Mouse (Mus musculus) heart, embryonic 12.5 days (tissue): ENCODE data around the gene Cacna1i. TPM values are rescaled to one million over a fixed set of nuclear protein-coding genes. Genes with fewer than 3 reads are reported as not detected.

Source experiments
- ATAC-seq: fragments of 200-750 bp; cut with Nextera tagmentation; 2 replicates; pipeline ENCODE4 v1.8.0; 2017; ENCODE audit warnings: moderate TSS enrichment, moderate library complexity; ENCODE audit not compliant: insufficient number of reproducible peaks, low FRiP score
- H3K27ac ChIP-seq: fragments of 300-500 bp; sonication (generic); 2 replicates; pipeline ENCODE4 v1.5.1; 2016; ENCODE audit warnings: mild to moderate bottlenecking, moderate library complexity; ENCODE audit not compliant: poor library complexity, severe bottlenecking
- H3K27me3 ChIP-seq: fragments of 300-500 bp; sonication (generic); replicated peaks from 2 replicates; pipeline ENCODE4 v1.6.1; 2016; ENCODE audit warnings: mild to moderate bottlenecking, moderate library complexity
- H3K36me3 ChIP-seq: fragments of 300-500 bp; sonication (generic); 2 replicates; pipeline ENCODE4 v1.6.1; 2016; ENCODE audit warnings: mild to moderate bottlenecking, moderate library complexity
- H3K4me1 ChIP-seq: fragments of 300-500 bp; sonication (generic); replicated peaks from 2 replicates; pipeline ENCODE4 v1.6.1; 2016; ENCODE audit warnings: mild to moderate bottlenecking
- H3K4me2 ChIP-seq: fragments of 300-500 bp; sonication (generic); 2 replicates; pipeline ENCODE4 v1.6.1; 2016; ENCODE audit warnings: mild to moderate bottlenecking, moderate library complexity
- H3K4me3 ChIP-seq: fragments of 300-500 bp; sonication (generic); 2 replicates; pipeline ENCODE4 v1.5.1; 2016; ENCODE audit warnings: mild to moderate bottlenecking
- H3K9ac ChIP-seq: fragments of 300-500 bp; sonication (generic); 2 replicates; pipeline ENCODE4 v1.6.1; 2016; ENCODE audit warnings: mild to moderate bottlenecking, moderate library complexity
- H3K9me3 ChIP-seq: fragments of 300-500 bp; sonication (generic); replicated peaks from 2 replicates; pipeline ENCODE4 v1.6.1; 2016; ENCODE audit warnings: mild to moderate bottlenecking, moderate library complexity
- whole genome bisulfite sequencing: fragments of 180-500 bp; shearing (Covaris S2); methylation state at CpG from one replicate; pipeline ENCODE4 v1.1.7; 2016; 5-methylcytosine and 5-hydroxymethylcytosine counted together
- polyA plus RNA-seq: library from polyadenylated mRNA; unstranded; fragments of >200 nt; fragmentation: Nextera tagmentation; extraction: Ambion mirVana; gene quantifications from 2 replicates; pipeline ENCODE4 v1.2.1, GENCODE M21; 2016

Cacna1i gene
- polyA plus RNA-seq, 1 experiment from 2014 or later = not detected

DNA sequence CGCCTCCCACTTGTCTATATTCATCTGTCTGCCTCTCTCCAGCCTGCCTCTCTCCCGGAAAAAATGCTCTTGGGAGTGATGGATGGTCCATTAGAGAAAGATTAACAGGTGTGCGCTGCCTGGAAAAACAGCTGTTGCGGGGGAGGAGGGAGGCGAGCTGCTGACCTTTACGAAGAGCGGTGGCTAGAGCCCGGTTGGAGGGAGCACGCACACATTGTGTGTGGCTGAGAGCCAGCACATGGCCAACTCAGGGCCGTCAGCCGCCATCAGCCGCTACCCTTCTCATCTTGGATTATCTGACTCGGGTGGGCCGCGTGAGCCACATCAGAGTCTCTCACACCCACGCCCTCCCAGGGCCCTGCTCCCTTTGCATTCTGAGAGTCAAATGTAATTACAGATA, 79.9 kb downstream of the Cacna1i start:
- Histone ChIP-seq H3K4me3 (no peak overlapping the region), H3K4me2 (no peak overlapping the region), H3K9me3 (no peaks in the 10 kb centered on the region), H3K27ac (no peak overlapping the region), H3K4me1 (peaks cover 12% of the 10 kb centered on the region), H3K36me3 (no peaks in the 10 kb centered on the region), H3K27me3 (peaks cover 48% of the 10 kb centered on the region), H3K9ac (no peak overlapping the region)
- 21% methylated on average over 16 of the region's 16 CpGs for WGBS
- no peak for ATAC-seq

DNA sequence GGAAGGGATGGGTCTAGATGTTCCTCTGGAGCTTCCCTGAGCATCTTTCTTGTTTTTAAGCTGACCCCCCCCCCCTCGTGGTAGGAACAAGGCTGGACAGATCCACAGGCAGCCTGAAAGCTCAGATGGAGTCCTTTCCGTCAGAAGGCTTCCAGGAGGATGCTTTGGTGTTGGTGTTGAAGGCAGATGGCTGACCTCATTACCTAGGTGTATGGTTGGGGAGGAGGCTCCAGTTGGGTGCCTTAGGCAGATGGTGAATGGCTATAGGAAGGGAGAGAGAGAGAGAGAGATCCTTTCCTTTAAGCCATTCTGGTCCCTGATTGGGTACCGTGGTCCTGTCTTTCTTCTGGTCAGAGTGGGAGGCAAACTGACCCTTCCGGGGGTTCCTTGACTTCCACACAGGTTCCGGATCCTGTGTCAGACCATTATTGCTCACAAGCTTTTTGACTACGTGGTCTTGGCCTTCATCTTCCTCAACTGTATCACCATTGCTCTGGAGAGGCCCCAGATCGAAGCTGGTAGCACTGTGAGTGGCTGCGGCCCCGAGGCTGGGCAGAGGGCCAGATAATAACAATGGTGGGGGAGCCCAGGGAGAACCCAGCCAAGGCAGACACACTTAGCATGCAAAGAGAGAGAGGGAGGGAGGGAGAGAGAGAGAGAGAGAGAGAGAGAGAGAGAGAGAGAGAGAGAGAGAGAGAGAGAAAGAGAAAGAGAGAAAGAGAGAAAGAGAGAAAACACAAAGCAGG, 86.4 kb downstream of the Cacna1i start:
- H3K4me3 ChIP-seq = no peak overlapping the region
- H3K4me2 ChIP-seq = no peak overlapping the region
- H3K27ac ChIP-seq = no peak overlapping the region
- no peak overlapping the region for H3K9ac ChIP-seq
- no peaks in the 10 kb centered on the region for H3K9me3 ChIP-seq
- H3K36me3 ChIP-seq = no peaks in the 10 kb centered on the region
- peaks cover 44% of the 10 kb centered on the region for H3K27me3 ChIP-seq
- ATAC-seq = no peak
- WGBS = 68% methylated on average over 9 of the region's 9 CpGs
- no peaks in the 10 kb centered on the region for H3K4me1 ChIP-seq

DNA sequence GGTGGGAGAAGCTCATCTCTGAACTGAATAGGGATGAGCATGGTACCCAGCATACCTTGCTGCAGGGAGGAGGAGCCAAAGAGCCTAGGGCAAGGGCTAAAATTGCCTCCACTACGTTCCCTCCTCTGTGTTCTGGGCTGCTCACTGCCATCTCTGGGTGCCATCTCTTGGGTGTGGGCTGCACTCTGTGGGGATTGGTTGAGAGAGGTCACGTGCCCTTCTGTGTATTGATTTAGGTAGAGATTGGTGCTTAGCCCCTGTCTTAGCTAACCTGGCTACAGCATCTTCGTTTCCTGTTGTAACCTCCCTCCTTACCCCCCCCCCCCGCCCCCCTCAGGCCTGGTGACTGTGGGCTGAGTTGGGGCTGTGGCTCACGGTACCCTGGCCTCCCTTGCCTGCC, 87.8 kb downstream of the Cacna1i start:
- Histone ChIP-seq H3K4me2 (no peak overlapping the region), H3K36me3 (no peaks in the 10 kb centered on the region), H3K4me1 (no peaks in the 10 kb centered on the region), H3K9ac (no peak overlapping the region), H3K27ac (no peak overlapping the region), H3K4me3 (no peak overlapping the region), H3K27me3 (peaks cover 36% of the 10 kb centered on the region), H3K9me3 (no peaks in the 10 kb centered on the region)
- no peak for ATAC-seq
- WGBS = 63% methylated on average over 5 of the region's 5 CpGs

DNA sequence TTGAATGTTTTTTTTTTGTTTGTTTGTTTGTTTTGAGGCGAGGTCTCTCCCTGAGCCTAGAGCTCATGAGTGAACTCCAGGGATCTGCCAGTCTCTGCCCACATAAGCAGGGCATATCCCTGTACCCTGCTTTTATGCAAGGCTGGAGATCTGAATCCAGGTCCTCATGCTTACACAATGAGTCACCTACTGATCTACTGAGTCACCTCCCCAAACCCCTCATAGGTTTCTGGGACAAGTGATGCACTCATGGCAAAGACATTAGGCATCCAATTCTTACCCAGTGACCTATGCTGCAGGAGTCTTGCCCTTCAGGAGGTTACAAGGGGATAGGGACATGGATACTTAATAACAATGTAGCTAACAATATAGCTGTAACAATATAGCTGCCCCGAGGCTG, 100.1 kb downstream of the Cacna1i start:
- ATAC-seq = no peak
- Histone ChIP-seq H3K4me2 (no peak overlapping the region), H3K27me3 (peaks cover 40% of the 10 kb centered on the region), H3K9me3 (no peaks in the 10 kb centered on the region), H3K4me1 (no peaks in the 10 kb centered on the region), H3K27ac (no peak overlapping the region), H3K4me3 (no peak overlapping the region), H3K36me3 (no peaks in the 10 kb centered on the region), H3K9ac (no peak overlapping the region)
- 75% methylated on average over 2 of the region's 2 CpGs for WGBS

DNA sequence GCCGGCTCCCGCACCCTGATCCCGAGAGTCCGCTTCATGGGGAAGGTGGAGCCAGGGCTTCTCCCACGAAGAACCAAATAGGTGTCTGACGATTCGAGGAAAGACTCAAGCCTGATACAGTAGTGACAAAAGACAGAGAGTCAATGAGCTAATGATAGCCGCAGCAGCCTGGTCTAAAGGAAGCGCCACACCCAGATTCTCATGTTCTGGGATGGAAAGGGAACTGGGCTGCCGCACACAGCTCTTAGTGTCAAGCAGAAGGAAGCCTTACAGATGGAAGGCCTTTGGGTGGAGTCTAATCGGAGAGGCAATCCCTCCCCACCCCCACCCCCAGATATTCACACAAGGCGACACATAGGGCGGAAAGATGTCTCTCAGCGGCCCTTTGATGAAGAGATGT, 104.8 kb downstream of the Cacna1i start:
- peaks cover 55% of the 10 kb centered on the region for H3K27me3 ChIP-seq

DNA sequence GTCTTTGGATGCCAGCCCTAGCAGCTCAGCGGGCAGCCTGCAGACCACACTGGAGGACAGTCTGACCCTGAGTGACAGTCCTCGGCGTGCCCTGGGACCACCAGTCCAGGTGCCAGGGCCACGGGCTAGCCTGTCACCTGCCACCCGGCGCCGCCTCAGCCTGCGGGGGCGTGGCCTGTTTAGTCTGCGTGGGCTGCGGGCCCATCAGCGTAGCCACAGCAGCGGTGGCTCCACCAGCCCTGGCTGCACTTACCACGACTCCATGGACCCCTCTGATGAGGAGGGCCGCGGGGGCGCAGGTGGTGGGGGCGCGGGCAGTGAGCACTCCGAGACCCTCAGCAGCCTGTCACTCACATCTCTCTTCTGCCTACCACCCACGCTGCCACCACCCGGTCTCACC, 108.0 kb downstream of the Cacna1i start:
- no peaks in the 10 kb centered on the region for H3K36me3 ChIP-seq
- no peaks in the 10 kb centered on the region for H3K4me1 ChIP-seq
- peaks cover 38% of the 10 kb centered on the region for H3K27me3 ChIP-seq
- H3K4me3 ChIP-seq = no peak overlapping the region
- H3K27ac ChIP-seq = no peak overlapping the region
- 62% methylated on average over 22 of the region's 22 CpGs for WGBS
- no peak overlapping the region for H3K9ac ChIP-seq
- ATAC-seq = no peak
- no peak overlapping the region for H3K4me2 ChIP-seq
- H3K9me3 ChIP-seq = no peaks in the 10 kb centered on the region

More for the DNA sequence above, 104.8 kb downstream of the Cacna1i start:
- Histone ChIP-seq H3K27ac (no peak overlapping the region), H3K4me2 (no peak overlapping the region), H3K9ac (no peak overlapping the region), H3K9me3 (no peaks in the 10 kb centered on the region), H3K36me3 (no peaks in the 10 kb centered on the region), H3K4me3 (no peak overlapping the region), H3K4me1 (no peaks in the 10 kb centered on the region)
- ATAC-seq = no peak
- WGBS = 64% methylated on average over 14 of the region's 14 CpGs

DNA sequence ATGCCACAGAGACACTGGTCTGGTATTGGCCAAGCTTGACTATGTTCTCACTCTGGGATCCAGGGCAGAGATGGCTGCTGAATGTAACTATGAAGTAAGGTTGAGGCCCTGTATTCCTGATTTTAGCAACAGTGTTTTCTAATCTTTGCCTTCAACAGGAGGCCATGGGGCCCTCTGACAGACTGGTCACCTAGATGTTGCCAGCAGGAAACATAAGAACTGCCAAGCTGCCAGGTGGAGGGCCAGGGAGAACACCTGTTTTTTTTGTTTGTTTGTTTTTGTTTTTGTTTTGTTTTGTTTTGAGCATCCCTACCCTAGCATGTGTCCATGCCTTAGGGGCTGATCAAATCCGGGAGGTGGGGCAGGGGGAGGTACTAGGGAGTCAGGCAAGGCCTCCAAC, 112.4 kb downstream of the Cacna1i start:
- Histone ChIP-seq H3K27ac (no peak overlapping the region), H3K27me3 (peaks cover 23% of the 10 kb centered on the region), H3K9me3 (no peaks in the 10 kb centered on the region), H3K4me2 (no peak overlapping the region), H3K9ac (no peak overlapping the region), H3K4me3 (no peak overlapping the region), H3K36me3 (no peaks in the 10 kb centered on the region), H3K4me1 (0 out of 2 replicates have a peak, but pooled peaks cover 8% of the 10 kb centered on the region)
- WGBS = 72% methylated on average over 1 of the region's 1 CpGs
- ATAC-seq = no peak

DNA sequence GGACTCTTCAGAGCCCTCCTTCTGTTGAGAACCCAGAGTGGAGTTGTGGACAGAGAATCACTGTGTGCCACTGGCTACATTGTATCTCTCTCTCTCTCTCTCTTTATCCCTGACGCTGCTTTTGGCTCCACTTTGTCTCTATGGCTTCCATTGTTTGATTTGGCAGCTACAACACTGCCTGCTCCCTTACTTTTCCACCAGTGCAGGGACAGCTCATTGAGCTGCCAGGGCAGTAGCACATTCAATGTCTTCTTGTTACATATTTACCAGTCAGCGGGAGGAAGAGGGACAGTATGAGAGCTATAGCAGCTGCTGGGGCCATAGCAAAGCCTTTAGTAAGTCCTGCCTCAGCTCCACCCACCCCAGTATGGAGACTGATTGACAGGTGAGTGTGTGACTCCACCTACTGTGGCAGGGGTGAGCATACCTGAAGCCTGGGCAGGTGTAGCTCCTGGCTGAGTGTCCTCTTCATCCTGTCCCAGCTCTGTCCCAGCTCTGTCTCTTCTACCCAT, 114.4 kb downstream of the Cacna1i start:
- H3K27ac ChIP-seq = no peak overlapping the region
- H3K27me3 ChIP-seq = 0 out of 2 replicates have a peak, but pooled peaks cover 10% of the 10 kb centered on the region
- H3K9ac ChIP-seq = no peak overlapping the region
- peaks cover 3% of the 10 kb centered on the region; the same call in 1 of the 2 replicates for H3K9me3 ChIP-seq
- H3K4me3 ChIP-seq = no peak overlapping the region
- no peaks in the 10 kb centered on the region for H3K36me3 ChIP-seq
- H3K4me1 ChIP-seq = 0 out of 2 replicates have a peak, but pooled peaks cover 8% of the 10 kb centered on the region
- no peak overlapping the region for H3K4me2 ChIP-seq
- ATAC-seq = 0 out of 2 replicates have a peak, but pooled peaks have one; percentile 19
- 48% methylated on average over 2 of the region's 2 CpGs for WGBS

DNA sequence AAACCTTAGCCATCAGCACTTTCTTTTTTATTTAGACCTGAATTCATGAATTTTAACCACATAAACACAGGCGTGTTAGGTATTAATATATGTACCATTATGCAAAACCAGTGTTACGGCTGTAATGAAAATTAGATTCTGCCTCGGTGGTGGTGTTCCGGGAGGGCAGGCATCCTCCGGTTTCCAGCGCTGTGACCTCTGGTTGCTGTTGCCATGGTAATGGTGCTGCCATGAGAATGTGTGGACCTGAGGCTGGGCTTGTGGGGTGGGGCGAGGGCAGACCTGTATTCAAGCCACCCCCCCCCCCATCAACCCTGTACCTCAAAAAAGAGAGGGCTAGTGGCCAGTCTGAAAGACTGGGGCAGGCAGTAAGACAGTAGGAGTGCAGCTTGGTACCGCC, 114.9 kb downstream of the Cacna1i start:
- no peak overlapping the region for H3K4me3 ChIP-seq
- H3K4me2 ChIP-seq = no peak overlapping the region
- ATAC-seq = no peak
- H3K9ac ChIP-seq = no peak overlapping the region
- peaks cover 3% of the 10 kb centered on the region; the same call in 1 of the 2 replicates for H3K9me3 ChIP-seq
- H3K36me3 ChIP-seq = no peaks in the 10 kb centered on the region
- H3K4me1 ChIP-seq = 0 out of 2 replicates have a peak, but pooled peaks cover 8% of the 10 kb centered on the region
- 0 out of 2 replicates have a peak, but pooled peaks cover 7% of the 10 kb centered on the region for H3K27me3 ChIP-seq
- no peak overlapping the region for H3K27ac ChIP-seq
- 76% methylated on average over 8 of the region's 8 CpGs for WGBS

DNA sequence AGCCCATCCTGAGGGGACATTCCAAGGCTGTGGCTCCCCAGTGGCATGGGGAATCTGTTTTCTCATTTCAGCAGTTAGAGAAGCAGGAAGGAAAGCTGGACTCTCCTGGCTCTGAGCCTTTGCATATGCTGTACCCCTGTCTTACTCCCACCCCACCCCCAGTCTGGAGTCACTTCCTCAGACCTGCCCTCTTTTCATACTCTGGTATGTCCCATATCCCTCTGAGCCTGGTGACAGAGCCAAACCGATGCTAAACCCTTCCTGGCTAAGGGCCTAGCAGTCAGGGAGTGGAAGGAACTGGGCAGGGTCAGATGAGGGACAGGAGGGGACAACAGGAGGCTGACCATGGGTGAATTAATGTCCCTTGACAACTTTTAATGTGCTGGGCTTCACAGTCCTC, 120.8 kb downstream of the Cacna1i start:
- no peak overlapping the region for H3K9ac ChIP-seq
- 18% methylated on average over 1 of the region's 1 CpGs for WGBS
- H3K27me3 ChIP-seq = peaks cover 5% of the 10 kb centered on the region
- H3K4me2 ChIP-seq = no peak overlapping the region
- no peaks in the 10 kb centered on the region for H3K36me3 ChIP-seq
- peaks cover 3% of the 10 kb centered on the region; the same call in 1 of the 2 replicates for H3K9me3 ChIP-seq
- H3K27ac ChIP-seq = no peak overlapping the region
- peak; percentile 65; the same call in 1 of the 2 replicates for ATAC-seq
- H3K4me3 ChIP-seq = no peak overlapping the region
- peaks cover 28% of the 10 kb centered on the region for H3K4me1 ChIP-seq

DNA sequence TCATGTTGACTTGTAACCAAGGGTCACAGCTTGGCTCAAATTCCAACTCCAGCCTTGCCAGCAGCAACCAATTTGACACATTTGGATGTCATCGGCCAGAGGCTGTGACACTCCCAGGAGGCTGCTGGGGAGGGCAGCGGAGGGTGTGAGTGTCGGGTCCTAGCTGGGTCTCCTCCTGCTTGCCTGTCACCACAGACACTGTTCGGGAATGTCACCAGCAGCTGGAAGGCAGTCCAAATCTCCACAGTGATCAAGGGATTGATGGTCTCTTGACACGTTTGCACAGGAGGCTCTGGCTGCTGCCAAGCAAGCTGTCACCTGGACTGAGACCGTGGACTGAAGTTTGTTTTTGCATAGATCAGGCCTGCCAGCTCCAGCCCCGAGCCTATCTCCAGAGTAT, 123.6 kb downstream of the Cacna1i start:
- H3K36me3 ChIP-seq = no peaks in the 10 kb centered on the region
- 39% methylated on average over 7 of the region's 7 CpGs for WGBS

More for the DNA sequence above, 123.6 kb downstream of the Cacna1i start:
- Histone ChIP-seq H3K27me3 (peaks cover 5% of the 10 kb centered on the region), H3K4me1 (peaks cover 39% of the 10 kb centered on the region), H3K4me3 (no peak overlapping the region), H3K9ac (no peak overlapping the region), H3K9me3 (no peaks in the 10 kb centered on the region), H3K4me2 (no peak overlapping the region), H3K27ac (no peak overlapping the region)
- no peak for ATAC-seq
